24 mouse cellular contexts compared by ENCODE assay signal in genomic region chr6:50091462-50092154, GRCm38 (mm10).
"Had no signal": no experiment of that assay in that cellular context is flagged by ENCODE, and none has a peak within 500 bp of the region (broad histone marks: within the 10 kb centered on the region; RNA-seq: fewer than 3 reads in every experiment).

No protein-coding gene starts in this region.

- H3K27me3 ChIP-seq: heart, embryonic 12.5 days; hindbrain, embryonic 12.5 days; intestine, embryonic 15.5 days; liver, embryonic 13.5 days; liver, embryonic 15.5 days had no signal

- H3K9me3 ChIP-seq: heart, embryonic 10.5 days; heart, embryonic 12.5 days; hindbrain, embryonic 10.5 days; hindbrain, embryonic 12.5 days; intestine, embryonic 15.5 days; limb, embryonic 10.5 days; limb, embryonic 12.5 days; liver, embryonic 13.5 days; liver, embryonic 15.5 days had no signal

- H3K36me3 ChIP-seq: heart, embryonic 10.5 days; heart, embryonic 12.5 days; hindbrain, embryonic 10.5 days; hindbrain, embryonic 12.5 days; intestine, embryonic 15.5 days; limb, embryonic 10.5 days; limb, embryonic 12.5 days; liver, embryonic 13.5 days; liver, embryonic 15.5 days had no signal

- H3K4me2 ChIP-seq: heart, embryonic 12.5 days; hindbrain, embryonic 12.5 days; hindbrain, embryonic 14.5 days; intestine, embryonic 15.5 days; limb, embryonic 12.5 days; liver, embryonic 13.5 days; liver, embryonic 15.5 days had no signal

- H3K27ac ChIP-seq: heart, embryonic 10.5 days; hindbrain, embryonic 10.5 days; hindbrain, embryonic 12.5 days; hindbrain, embryonic 14.5 days; intestine, embryonic 15.5 days; left cerebral cortex, adult 2 months; limb, embryonic 10.5 days; limb, embryonic 12.5 days; liver, embryonic 13.5 days; liver, embryonic 15.5 days had no signal

- H3K4me3 ChIP-seq: heart, embryonic 10.5 days; heart, embryonic 12.5 days; hindbrain, embryonic 10.5 days; hindbrain, embryonic 12.5 days; intestine, embryonic 15.5 days; left cerebral cortex, adult 2 months; limb, embryonic 10.5 days; limb, embryonic 12.5 days; liver, embryonic 13.5 days; liver, embryonic 15.5 days had no signal

- DNase-seq: gastrocnemius, postnatal 14 days; gastrocnemius, postnatal 36 days; heart, postnatal 10 days; heart, postnatal 4 days; kidney, adult 18-20 months; kidney, adult 8-10 months; kidney, postnatal 10 days; kidney, postnatal 25 days; kidney, postnatal 4 days; liver; liver, embryonic 13.5 days had no signal

- H3K4me1 ChIP-seq: hindbrain, embryonic 10.5 days; hindbrain, embryonic 12.5 days; intestine, embryonic 15.5 days; limb, embryonic 10.5 days; liver, embryonic 13.5 days; liver, embryonic 15.5 days had no signal

- H3K9ac ChIP-seq: heart, embryonic 12.5 days; hindbrain, embryonic 12.5 days; hindbrain, embryonic 14.5 days; intestine, embryonic 15.5 days; limb, embryonic 12.5 days; liver, embryonic 13.5 days; liver, embryonic 15.5 days had no signal

- ATAC-seq: hindbrain, embryonic 16.5 days; inflammation-experienced regulatory T-cells, adult 6 months; intestine, embryonic 15.5 days; intestine, postnatal 0 days had no signal
